Mouse (Mus musculus) forebrain, embryonic 16.5 days (tissue): ENCODE measurements around the gene Gripap1. TPM values are rescaled to one million over a fixed set of nuclear protein-coding genes. Genes with fewer than 3 reads are reported as not detected.
"Not testable (repeated sequence)": the region's sequence is repeated elsewhere in the genome, so short reads cannot be mapped to it uniquely, and the experiment has no call there.

Experiments
- ATAC-seq: fragments of 200-750 bp; cut with Nextera tagmentation; 2 replicates; pipeline ENCODE4 v1.8.0; 2017; ENCODE audit warnings: mild to moderate bottlenecking, moderate library complexity
- H3K27ac ChIP-seq: fragments of 300-500 bp; sonication (generic); 2 replicates; pipeline ENCODE4 v1.5.1; 2014; ENCODE audit warnings: low read length, control low read depth
- H3K27me3 ChIP-seq: fragments of 300-500 bp; sonication (generic); replicated peaks from 2 replicates; pipeline ENCODE4 v1.6.1; 2014; ENCODE audit warnings: low read length; ENCODE audit not compliant: control insufficient read depth, insufficient read depth
- H3K36me3 ChIP-seq: fragments of 300-500 bp; sonication (generic); 2 replicates; pipeline ENCODE4 v1.6.1; 2014; ENCODE audit not compliant: control insufficient read depth, insufficient read depth
- H3K4me1 ChIP-seq: fragments of 300-500 bp; sonication (generic); replicated peaks from 2 replicates; pipeline ENCODE4 v1.6.1; 2014; ENCODE audit warnings: low read length; ENCODE audit not compliant: control insufficient read depth, insufficient read depth
- H3K4me2 ChIP-seq: fragments of 300-500 bp; sonication (generic); 2 replicates; pipeline ENCODE4 v1.6.1; 2014; ENCODE audit warnings: mild to moderate bottlenecking, low read length, control low read depth
- H3K4me3 ChIP-seq: fragments of 300-500 bp; sonication (generic); replicated peaks from 2 replicates; pipeline ENCODE4 v1.5.1; 2014; ENCODE audit warnings: mild to moderate bottlenecking, low read length, control low read depth
- H3K9ac ChIP-seq: fragments of 300-500 bp; sonication (generic); replicated peaks from 2 replicates; pipeline ENCODE4 v1.6.1; 2014; ENCODE audit warnings: low read depth, low read length, control low read depth
- H3K9me3 ChIP-seq: fragments of 300-500 bp; sonication (generic); 2 replicates; pipeline ENCODE4 v1.6.1; 2016; ENCODE audit warnings: low read length; ENCODE audit not compliant: control insufficient read depth
- WGBS: fragments of 180-500 bp; shearing (Covaris S2); extraction: QIAGEN DNeasy Blood & Tissue Kit; methylation state at CpG from one replicate; pipeline ENCODE4 v1.1.7; 2014; 5-methylcytosine and 5-hydroxymethylcytosine counted together
- polyA plus RNA-seq: library from polyadenylated mRNA; unstranded; fragments of >200 nt; fragmentation: Nextera tagmentation; extraction: Ambion mirVana; gene quantifications from 2 replicates; pipeline ENCODE4 v1.2.1, GENCODE M21; 2015

Gene Gripap1
- polyA plus RNA-seq, 1 experiment from 2014 or later = 81.9 TPM

DNA sequence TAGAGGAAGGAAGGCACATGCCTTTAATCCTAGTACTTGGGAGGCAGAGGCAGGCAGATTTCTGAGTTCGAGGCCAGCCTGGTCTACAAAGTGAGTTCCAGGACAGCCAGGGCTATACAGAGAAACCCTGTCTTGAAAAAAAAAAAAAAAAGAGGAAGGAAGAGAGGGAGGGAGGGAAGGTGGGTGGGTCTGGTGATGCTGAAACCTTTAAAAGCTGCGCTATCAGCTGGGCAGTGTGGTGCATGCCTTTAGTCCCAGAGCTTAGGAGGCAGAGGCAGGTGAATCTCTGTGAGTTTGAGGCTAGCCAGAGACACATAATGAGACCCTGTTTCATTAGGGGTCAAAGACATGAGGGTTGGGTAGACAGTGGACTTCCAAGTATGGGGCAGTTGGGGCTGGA lies 12.6 kb downstream of the Gripap1 start:
- not testable (repeated sequence) for H3K27me3 ChIP-seq, H3K4me1 ChIP-seq, H3K27ac ChIP-seq, H3K36me3 ChIP-seq, H3K4me3 ChIP-seq, H3K9ac ChIP-seq, H3K9me3 ChIP-seq, ATAC-seq, H3K4me2 ChIP-seq
- 91% methylated on average over 2 of the region's 2 CpGs for WGBS

GRCm38 (mm10) chrX:7815016-7815415 lies 25.5 kb downstream of the Gripap1 start:
- not testable (repeated sequence) for ATAC-seq

GRCm38 (mm10) chrX:7821865-7822779 lies 32.6 kb downstream of the Gripap1 start, which contains the start of gene Kcnd1:
Gene Kcnd1, plus strand, starts transcription at chrX:7822289.
- Histone ChIP-seq H3K36me3 (peaks cover 2% of the 10 kb centered on the region; the same call in 1 of the 2 replicates), H3K9ac (peak within 1 kb of the TSS; percentile 61), H3K9me3 (no peaks in the 10 kb centered on the region), H3K4me2 (peak within 1 kb of the TSS; percentile 49), H3K27me3 (no peaks in the 10 kb centered on the region), H3K4me1 (0 out of 2 replicates have a peak, but pooled peaks cover 3% of the 10 kb centered on the region), H3K27ac (no peak within 1 kb of the TSS), H3K4me3 (peak within 1 kb of the TSS; percentile 45)
- 27% methylated on average over 19 of the region's 24 CpGs for WGBS
- peak; percentile 79 for ATAC-seq

More at GRCm38 (mm10) chrX:7815016-7815415, 25.5 kb downstream of the Gripap1 start:
- H3K4me2 ChIP-seq, H3K4me1 ChIP-seq, H3K27ac ChIP-seq, H3K27me3 ChIP-seq, H3K9me3 ChIP-seq, H3K9ac ChIP-seq, H3K4me3 ChIP-seq, H3K36me3 ChIP-seq: not testable (repeated sequence)
- WGBS = 58% methylated on average over 8 of the region's 8 CpGs

DNA sequence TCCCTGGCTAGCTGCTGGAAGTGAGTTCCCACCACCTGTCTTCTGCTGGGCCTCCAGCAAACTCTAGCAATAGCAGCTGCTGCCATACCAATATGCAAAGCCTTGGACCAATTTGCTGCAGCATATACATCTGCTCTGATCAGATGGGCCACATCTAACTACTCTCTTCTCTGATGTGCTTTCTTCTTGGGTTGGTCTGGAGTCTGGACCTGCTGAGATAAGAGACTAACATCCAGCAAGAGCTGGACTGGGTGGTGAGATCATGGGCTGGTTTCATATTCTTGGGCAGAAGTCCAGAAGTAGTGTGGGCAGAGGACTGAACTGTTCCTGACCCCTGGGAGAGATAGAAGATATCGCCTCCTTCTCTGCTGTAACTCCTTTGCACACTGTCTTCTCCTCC lies 47.6 kb downstream of the Gripap1 start:
- Histone ChIP-seq H3K4me1 (no peaks in the 10 kb centered on the region), H3K9ac (no peak overlapping the region), H3K27ac (no peak overlapping the region), H3K4me3 (no peak overlapping the region), H3K36me3 (no peaks in the 10 kb centered on the region), H3K27me3 (no peaks in the 10 kb centered on the region), H3K4me2 (no peak overlapping the region), H3K9me3 (no peaks in the 10 kb centered on the region)
- 76% methylated on average over 1 of the region's 1 CpGs for WGBS
- ATAC-seq = no peak

DNA sequence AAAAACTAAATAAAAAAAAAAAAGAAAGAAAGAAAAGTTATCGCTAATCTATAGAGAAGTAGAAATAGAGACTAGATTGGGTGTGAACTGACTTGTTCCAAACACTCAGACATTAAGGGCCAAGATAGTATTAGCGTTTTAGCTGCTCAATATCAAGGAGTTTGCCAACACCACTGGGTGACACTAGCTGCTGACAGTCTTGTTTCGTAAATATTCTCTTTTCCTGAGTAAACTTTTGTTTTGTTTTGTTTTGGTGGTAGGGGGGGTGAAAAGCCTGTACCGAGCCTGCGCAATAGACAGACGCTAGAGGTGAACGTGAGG lies 51.2 kb downstream of the Gripap1 start:
- WGBS = 23% methylated on average over 7 of the region's 7 CpGs
- H3K9ac ChIP-seq = no peak overlapping the region
- peaks cover 21% of the 10 kb centered on the region for H3K4me1 ChIP-seq
- H3K27me3 ChIP-seq = no peaks in the 10 kb centered on the region
- H3K27ac ChIP-seq = peak overlapping the region; percentile 53; the same call in 1 of the 2 replicates
- H3K4me3 ChIP-seq = peak overlapping the region; percentile 70
- peak overlapping the region; percentile 53 for H3K4me2 ChIP-seq
- H3K36me3 ChIP-seq = no peaks in the 10 kb centered on the region
- ATAC-seq = no peak
- no peaks in the 10 kb centered on the region for H3K9me3 ChIP-seq

GRCm38 (mm10) chrX:7841163-7842162 lies 51.9 kb downstream of the Gripap1 start, which contains the start of gene Otud5:
Gene Otud5, plus strand, starts transcription at chrX:7841364.
- no peaks in the 10 kb centered on the region for H3K9me3 ChIP-seq
- no peaks in the 10 kb centered on the region for H3K36me3 ChIP-seq
- peak within 1 kb of the TSS; percentile 70 for H3K4me3 ChIP-seq
- H3K4me2 ChIP-seq = peak within 1 kb of the TSS; percentile 72
- peak within 1 kb of the TSS; percentile 75 for H3K9ac ChIP-seq
- H3K27me3 ChIP-seq = no peaks in the 10 kb centered on the region
- peaks cover 21% of the 10 kb centered on the region for H3K4me1 ChIP-seq
- peak within 1 kb of the TSS; percentile 91 for H3K27ac ChIP-seq
- 19% methylated on average over 72 of the region's 74 CpGs for WGBS
- ATAC-seq = peak; percentile 98

- H3K27me3 ChIP-seq = no peaks in the 10 kb centered on the region
- H3K4me1 ChIP-seq = peaks cover 21% of the 10 kb centered on the region
- peak overlapping the region; percentile 75 for H3K9ac ChIP-seq
- 20% methylated on average over 34 of the region's 42 CpGs for WGBS
- H3K36me3 ChIP-seq = no peaks in the 10 kb centered on the region
- peak overlapping the region; percentile 91 for H3K27ac ChIP-seq
- no peaks in the 10 kb centered on the region for H3K9me3 ChIP-seq
- peak overlapping the region; percentile 70 for H3K4me3 ChIP-seq
- H3K4me2 ChIP-seq = peak overlapping the region; percentile 72
- no peak for ATAC-seq
Measured at GRCm38 (mm10) chrX:7842318-7842717, 52.8 kb downstream of the Gripap1 start.

DNA sequence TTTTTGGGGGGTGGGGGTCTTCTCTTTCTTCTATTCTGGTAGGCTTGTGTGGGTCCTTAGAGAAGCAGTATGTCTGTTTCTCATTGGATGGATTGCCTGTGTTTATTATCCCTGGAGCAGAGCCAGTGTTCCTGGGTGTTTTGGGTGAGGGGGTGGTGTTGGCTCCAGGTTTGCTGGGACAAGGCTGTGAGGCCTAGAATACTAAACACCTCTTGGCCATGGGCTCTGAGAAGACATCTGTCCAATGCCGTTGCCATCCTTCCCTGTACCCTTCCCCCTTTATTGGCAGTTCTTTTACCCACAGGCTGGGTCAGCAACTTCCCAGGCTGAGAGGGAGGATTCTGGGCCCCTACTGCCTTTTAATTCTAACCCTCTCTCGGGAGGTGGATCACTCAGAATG lies 58.3 kb downstream of the Gripap1 start:
- Histone ChIP-seq H3K27me3 (no peaks in the 10 kb centered on the region), H3K4me3 (no peak overlapping the region), H3K4me2 (no peak overlapping the region), H3K4me1 (peaks cover 21% of the 10 kb centered on the region), H3K9ac (no peak overlapping the region), H3K36me3 (0 out of 2 replicates have a peak, but pooled peaks cover 2% of the 10 kb centered on the region), H3K27ac (no peak overlapping the region), H3K9me3 (no peaks in the 10 kb centered on the region)
- ATAC-seq = 0 out of 2 replicates have a peak, but pooled peaks have one; percentile 55
- 56% methylated on average over 2 of the region's 2 CpGs for whole genome bisulfite sequencing

GRCm38 (mm10) chrX:7854578-7854977 lies 65.0 kb downstream of the Gripap1 start:
- no peaks in the 10 kb centered on the region for H3K9me3 ChIP-seq
- 54% methylated on average over 2 of the region's 2 CpGs for WGBS
- no peak overlapping the region for H3K27ac ChIP-seq
- H3K4me3 ChIP-seq = no peak overlapping the region
- H3K36me3 ChIP-seq = 0 out of 2 replicates have a peak, but pooled peaks cover 2% of the 10 kb centered on the region
- no peaks in the 10 kb centered on the region for H3K4me1 ChIP-seq
- H3K4me2 ChIP-seq = no peak overlapping the region
- no peaks in the 10 kb centered on the region for H3K27me3 ChIP-seq
- no peak overlapping the region for H3K9ac ChIP-seq
- ATAC-seq = no peak
